Mouse (Mus musculus) liver, adult 2 months (tissue): ENCODE measurements around the gene Ttc39d. TPM values are rescaled to one million over a fixed set of nuclear protein-coding genes. Genes with fewer than 3 reads are reported as not detected.

Experiments used
- DNase-seq: peaks from one replicate; pipeline ENCODE4 v3.0.0-alpha.2; 2011; ENCODE audit warnings: low read depth, low spot score; ENCODE audit errors: extremely low read depth
- H3K27ac ChIP-seq: fragments of 200-500 bp; replicated peaks from 2 replicates; pipeline ENCODE4 v1.5.1; 2012; ENCODE audit warnings: low read depth, mild to moderate bottlenecking, control low read depth, inconsistent platforms, low read length; ENCODE audit not compliant: insufficient read depth
- H3K27me3 ChIP-seq: fragments of 200-500 bp; 2 replicates; pipeline ENCODE4 v1.6.1; 2012; ENCODE audit warnings: mild to moderate bottlenecking, moderate library complexity, low read length, inconsistent platforms; ENCODE audit not compliant: control insufficient read depth, insufficient read depth
- H3K36me3 ChIP-seq: fragments of 200-500 bp; 2 replicates; pipeline ENCODE4 v1.6.1; 2012; ENCODE audit warnings: low read length, inconsistent platforms; ENCODE audit not compliant: control insufficient read depth, insufficient read depth
- H3K4me1 ChIP-seq: fragments of 200-500 bp; 2 replicates; pipeline ENCODE4 v1.6.1; 2011; ENCODE audit warnings: low read length; ENCODE audit not compliant: control insufficient read depth, insufficient read depth
- H3K4me3 ChIP-seq: fragments of 200-500 bp; 2 replicates; pipeline ENCODE4 v1.5.1; 2011; ENCODE audit warnings: low read depth, mild to moderate bottlenecking, control low read depth, low read length, moderate library complexity; ENCODE audit not compliant: insufficient read depth
- H3K79me2 ChIP-seq: fragments of 200-500 bp; 2 replicates; pipeline ENCODE4 v1.6.1; 2012; ENCODE audit warnings: inconsistent platforms, mild to moderate bottlenecking, low read length, moderate library complexity; ENCODE audit not compliant: control insufficient read depth, insufficient read depth
- H3K9ac ChIP-seq: fragments of 200-500 bp; 2 replicates; pipeline ENCODE4 v1.6.1; 2012; ENCODE audit warnings: low read depth, mild to moderate bottlenecking, control low read depth, inconsistent platforms, low read length
- CTCF ChIP-seq: fragments of 200-500 bp; IDR thresholded peaks from 2 replicates; pipeline ENCODE4 v1.5.1; 2011; ENCODE audit warnings: low read depth, low read length, control low read depth
- POLR2A ChIP-seq: fragments of 200-500 bp; IDR thresholded peaks from 2 replicates; pipeline ENCODE4 v1.6.1; 2011; ENCODE audit warnings: low read length, control low read depth; ENCODE audit not compliant: insufficient read depth; ENCODE audit errors: extremely low read depth
- WGBS: fragments of 180-500 bp; shearing (Covaris S2); methylation state at CpG from one replicate; pipeline ENCODE4 v1.1.7; 2018; 5-methylcytosine and 5-hydroxymethylcytosine counted together
- polyA plus RNA-seq: library from polyadenylated mRNA; depleted of rRNA; stranded (reverse); fragments of >200 nt; gene quantifications from 2 replicates; pipeline ENCODE4 v1.2.3, GENCODE M21; 2012
- total RNA-seq: library from RNA; depleted of rRNA; stranded (reverse); fragments of >200 nt; gene quantifications from 2 replicates; pipeline ENCODE4 v1.2.3, GENCODE M21; 2014

The Ttc39d gene
- total and polyA plus RNA-seq, 2 experiments, result not detected

DNA sequence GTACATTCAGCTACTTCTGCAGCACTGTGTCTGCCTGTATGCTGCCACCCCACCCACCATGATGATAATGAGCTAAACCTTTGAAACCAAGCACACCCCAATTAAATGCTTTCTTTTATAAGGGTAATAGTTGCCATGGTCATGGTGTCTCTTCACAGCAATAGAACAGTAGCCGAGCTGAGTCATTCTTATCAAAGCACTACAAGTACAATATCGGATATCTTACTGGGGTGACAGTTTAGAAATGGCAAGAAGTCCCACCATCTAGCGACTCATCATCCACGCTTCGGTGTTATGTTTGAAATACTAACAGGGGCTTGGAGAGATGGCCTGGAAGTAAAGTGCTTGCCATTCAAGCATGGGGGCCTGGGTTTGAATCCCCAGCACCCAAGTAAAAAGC lies 26.6 kb downstream of the Ttc39d start:
- DNase-seq, result no peak
- H3K36me3 ChIP-seq, result peaks cover 4% of the 10 kb centered on the region; the same call in 1 of the 2 replicates
- no peaks in the 10 kb centered on the region for H3K79me2 ChIP-seq
- WGBS, result 94% methylated on average over 5 of the region's 5 CpGs
- H3K27me3 ChIP-seq, result no peaks in the 10 kb centered on the region
- TF ChIP-seq CTCF, result no peak
- TF ChIP-seq POLR2A, result no peak
- H3K4me1 ChIP-seq, result no peaks in the 10 kb centered on the region
- no peak overlapping the region for H3K9ac ChIP-seq
- no peak overlapping the region for H3K4me3 ChIP-seq
- H3K27ac ChIP-seq, result no peak overlapping the region

DNA sequence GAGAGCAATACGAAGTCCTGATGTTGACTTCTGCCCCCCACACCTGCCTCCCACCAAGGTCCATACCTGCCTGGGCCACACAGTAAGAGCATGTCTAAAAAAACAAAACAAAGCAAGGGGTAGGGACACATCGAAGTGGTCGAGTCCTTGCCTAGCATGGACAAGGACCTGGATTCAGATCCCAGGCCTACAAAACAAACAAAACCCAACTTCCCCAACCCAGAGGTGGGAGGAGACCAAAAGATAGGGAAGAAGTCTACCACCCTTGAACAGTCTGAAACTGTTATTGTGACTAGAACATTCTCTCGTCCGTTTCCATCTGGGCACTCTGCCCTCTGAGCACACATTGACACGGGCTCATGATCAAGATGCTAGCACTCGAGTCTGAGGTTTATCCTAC lies 27.1 kb downstream of the Ttc39d start:
- DNase-seq, result no peak

DNA sequence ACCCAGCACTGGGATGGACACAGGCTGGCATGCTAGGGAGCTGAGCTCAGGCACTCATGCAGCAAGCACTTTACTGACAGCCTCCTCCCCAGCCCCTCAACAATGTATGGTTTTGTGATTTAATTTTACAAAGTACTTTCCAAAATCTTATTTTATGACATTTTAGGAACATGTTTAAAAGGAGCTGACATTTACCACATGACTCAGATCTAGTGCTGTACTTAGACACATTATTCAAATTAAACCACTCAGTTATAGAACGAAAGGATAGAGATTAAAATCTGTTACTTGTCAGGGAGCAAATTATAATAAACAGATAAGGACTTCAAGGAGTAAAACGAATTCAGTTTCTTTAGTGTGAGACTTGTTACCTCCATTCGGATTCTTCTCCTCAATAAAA lies 28.2 kb downstream of the Ttc39d start:
- H3K27me3 ChIP-seq, result no peaks in the 10 kb centered on the region
- H3K27ac ChIP-seq, result no peak overlapping the region
- DNase-seq, result no peak
- H3K36me3 ChIP-seq, result peaks cover 11% of the 10 kb centered on the region; the same call in 1 of the 2 replicates
- H3K9ac ChIP-seq, result no peak overlapping the region
- 95% methylated on average over 3 of the region's 3 CpGs for WGBS
- no peaks in the 10 kb centered on the region for H3K79me2 ChIP-seq
- no peak overlapping the region for H3K4me3 ChIP-seq
- no peaks in the 10 kb centered on the region for H3K4me1 ChIP-seq
- TF ChIP-seq CTCF (no peak), POLR2A (no peak)

More for the DNA sequence above, 27.1 kb downstream of the Ttc39d start:
- H3K27ac ChIP-seq, result no peak overlapping the region
- H3K79me2 ChIP-seq, result no peaks in the 10 kb centered on the region
- H3K27me3 ChIP-seq, result no peaks in the 10 kb centered on the region
- no peaks in the 10 kb centered on the region for H3K4me1 ChIP-seq
- H3K4me3 ChIP-seq, result no peak overlapping the region
- 63% methylated on average over 7 of the region's 7 CpGs for WGBS
- H3K9ac ChIP-seq, result no peak overlapping the region
- peaks cover 6% of the 10 kb centered on the region; the same call in 1 of the 2 replicates for H3K36me3 ChIP-seq
- TF ChIP-seq CTCF, result no peak
- TF ChIP-seq POLR2A, result no peak

DNA sequence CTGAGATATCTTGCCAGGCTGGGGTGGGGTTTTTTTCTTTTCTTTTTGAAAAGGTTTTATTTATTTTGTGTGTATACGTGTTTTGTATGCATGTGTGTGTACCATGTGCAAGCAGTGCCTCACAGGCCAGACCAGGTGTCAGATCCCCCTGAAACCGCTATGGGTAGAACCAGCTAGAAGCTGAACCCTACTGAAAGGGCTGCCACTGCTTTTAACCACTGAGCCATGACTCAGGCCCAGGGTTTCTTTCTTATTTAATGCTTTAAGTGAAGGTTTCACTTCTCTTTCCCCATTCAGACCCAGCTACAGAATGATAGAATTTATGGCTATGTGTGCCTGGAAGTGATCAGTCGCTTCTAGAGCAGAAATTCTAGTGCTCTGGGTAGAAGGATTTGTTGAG lies 29.5 kb downstream of the Ttc39d start:
- no peaks in the 10 kb centered on the region for H3K4me1 ChIP-seq

DNA sequence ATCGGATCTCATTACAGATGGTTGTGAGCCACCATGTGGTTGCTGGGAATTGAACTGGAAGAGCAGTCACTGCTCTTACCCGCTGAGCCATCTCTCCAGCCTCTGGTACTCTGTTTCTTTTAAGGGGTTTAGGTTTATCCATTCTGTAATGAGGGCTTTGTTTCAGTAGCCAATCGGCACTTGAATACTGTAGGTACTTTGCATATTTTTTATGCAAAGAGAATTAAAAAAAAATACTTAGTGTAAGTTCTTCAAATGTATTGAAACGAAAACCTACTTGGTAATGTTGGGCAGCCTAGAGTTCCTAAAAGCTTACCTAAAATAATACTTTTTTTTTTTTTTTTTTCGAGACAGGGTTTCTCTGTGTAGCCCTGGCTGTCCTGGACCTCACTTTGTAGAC lies 30.2 kb downstream of the Ttc39d start:
- Histone ChIP-seq H3K9ac (no peak overlapping the region), H3K79me2 (no peaks in the 10 kb centered on the region), H3K4me3 (no peak overlapping the region), H3K27ac (no peak overlapping the region), H3K36me3 (peaks cover 26% of the 10 kb centered on the region; the same call in 1 of the 2 replicates), H3K27me3 (no peaks in the 10 kb centered on the region), H3K4me1 (no peaks in the 10 kb centered on the region)
- no peak for DNase-seq
- WGBS, result 88% methylated on average over 5 of the region's 5 CpGs
- no peak for TF ChIP-seq POLR2A
- no peak for TF ChIP-seq CTCF

More for the DNA sequence above, 29.5 kb downstream of the Ttc39d start:
- H3K9ac ChIP-seq, result no peak overlapping the region
- H3K79me2 ChIP-seq, result no peaks in the 10 kb centered on the region
- DNase-seq, result no peak
- no peaks in the 10 kb centered on the region for H3K27me3 ChIP-seq
- TF ChIP-seq POLR2A (no peak), CTCF (no peak)
- H3K27ac ChIP-seq, result no peak overlapping the region
- H3K4me3 ChIP-seq, result no peak overlapping the region
- WGBS, result 92% methylated on average over 3 of the region's 3 CpGs
- H3K36me3 ChIP-seq, result peaks cover 19% of the 10 kb centered on the region; the same call in 1 of the 2 replicates

DNA sequence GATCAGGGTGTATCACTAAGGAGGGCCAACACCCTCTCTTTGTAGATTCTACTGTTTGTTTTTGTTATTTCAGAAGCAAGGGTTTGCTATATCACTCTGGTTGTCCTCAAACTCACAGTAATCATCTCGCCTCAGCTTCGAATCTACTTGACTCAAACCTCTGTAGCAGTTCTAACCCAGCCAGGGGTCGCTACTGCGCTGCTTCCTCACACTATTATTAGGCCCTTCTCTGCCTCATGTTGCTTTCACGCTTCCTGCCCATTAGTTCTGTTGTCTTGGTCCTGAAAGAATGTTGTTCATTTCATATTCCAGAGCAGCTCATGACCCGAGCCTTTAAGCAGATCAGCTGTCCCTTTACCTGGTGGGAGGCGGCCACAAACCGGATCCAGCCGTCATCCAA lies 34.3 kb downstream of the Ttc39d start:
- Histone ChIP-seq H3K4me1 (no peaks in the 10 kb centered on the region; the same call in 1 of the 2 replicates), H3K79me2 (no peaks in the 10 kb centered on the region), H3K27ac (no peak overlapping the region), H3K36me3 (peaks cover 35% of the 10 kb centered on the region; the same call in 1 of the 2 replicates), H3K4me3 (no peak overlapping the region), H3K9ac (no peak overlapping the region), H3K27me3 (no peaks in the 10 kb centered on the region)
- 98% methylated on average over 9 of the region's 9 CpGs for WGBS
- no peak for TF ChIP-seq CTCF
- DNase-seq, result no peak
